Mouse (Mus musculus) ES-E14 (cell line): ENCODE results near the gene Tmem104.

Source experiments
- CHD2 ChIP-seq: IDR thresholded peaks from 2 replicates; pipeline ENCODE4 v1.6.1; 2014; ENCODE audit warnings: mild to moderate bottlenecking, low read depth, low read length, inconsistent platforms
- HCFC1 ChIP-seq: IDR thresholded peaks from 2 replicates; pipeline ENCODE4 v1.6.1; 2012; ENCODE audit warnings: low read length, inconsistent platforms, borderline replicate concordance; ENCODE audit not compliant: insufficient read depth
- MAFK ChIP-seq: IDR thresholded peaks from 2 replicates; pipeline ENCODE4 v1.6.1; 2014; ENCODE audit warnings: mild to moderate bottlenecking, low read depth, low read length, inconsistent platforms; ENCODE audit not compliant: insufficient read depth
- ZC3H11A ChIP-seq: IDR thresholded peaks from 2 replicates; pipeline ENCODE4 v1.6.1; 2012; ENCODE audit warnings: low read depth, mild to moderate bottlenecking, inconsistent platforms, low read length, borderline replicate concordance
- ZNF384 ChIP-seq: IDR thresholded peaks from 2 replicates; pipeline ENCODE4 v1.6.1; 2012; ENCODE audit warnings: low read depth, low read length, inconsistent platforms

- TF ChIP-seq ZC3H11A (no peak), CHD2 (no peak), MAFK (no peak), ZNF384 (no peak), HCFC1 (no peak)
Measured at GRCm38 (mm10) chr11:115155053-115155634, 32.1 kb upstream of the Tmem104 start.
